Mouse (Mus musculus): ENCODE results near the gene Gzmm.
A peak's percentile ranks its signal among the peaks of the same experiment; 100 is the strongest.

The Gzmm gene

DNA sequence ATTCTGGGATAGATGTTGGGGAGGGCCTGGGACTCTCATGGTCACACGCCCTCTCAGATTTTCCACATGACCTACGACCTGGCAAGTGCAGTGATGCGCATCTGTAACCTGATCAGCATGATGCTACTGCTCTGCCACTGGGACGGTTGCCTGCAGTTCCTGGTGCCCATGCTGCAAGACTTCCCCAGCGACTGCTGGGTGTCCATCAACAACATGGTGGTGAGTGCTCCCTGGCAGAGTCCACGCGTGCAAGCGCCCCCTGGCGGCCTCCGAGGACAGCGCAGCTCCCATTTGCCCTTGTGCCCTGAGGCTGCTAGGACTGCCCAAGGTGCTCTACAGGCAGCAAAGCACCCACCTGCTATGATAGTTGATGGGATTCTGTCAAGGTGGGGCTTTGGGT is 37.3 kb downstream of the Gzmm start:
- DNase-seq (ENCODE audit: low read depth, low spot score) = peak; percentile 28

DNA sequence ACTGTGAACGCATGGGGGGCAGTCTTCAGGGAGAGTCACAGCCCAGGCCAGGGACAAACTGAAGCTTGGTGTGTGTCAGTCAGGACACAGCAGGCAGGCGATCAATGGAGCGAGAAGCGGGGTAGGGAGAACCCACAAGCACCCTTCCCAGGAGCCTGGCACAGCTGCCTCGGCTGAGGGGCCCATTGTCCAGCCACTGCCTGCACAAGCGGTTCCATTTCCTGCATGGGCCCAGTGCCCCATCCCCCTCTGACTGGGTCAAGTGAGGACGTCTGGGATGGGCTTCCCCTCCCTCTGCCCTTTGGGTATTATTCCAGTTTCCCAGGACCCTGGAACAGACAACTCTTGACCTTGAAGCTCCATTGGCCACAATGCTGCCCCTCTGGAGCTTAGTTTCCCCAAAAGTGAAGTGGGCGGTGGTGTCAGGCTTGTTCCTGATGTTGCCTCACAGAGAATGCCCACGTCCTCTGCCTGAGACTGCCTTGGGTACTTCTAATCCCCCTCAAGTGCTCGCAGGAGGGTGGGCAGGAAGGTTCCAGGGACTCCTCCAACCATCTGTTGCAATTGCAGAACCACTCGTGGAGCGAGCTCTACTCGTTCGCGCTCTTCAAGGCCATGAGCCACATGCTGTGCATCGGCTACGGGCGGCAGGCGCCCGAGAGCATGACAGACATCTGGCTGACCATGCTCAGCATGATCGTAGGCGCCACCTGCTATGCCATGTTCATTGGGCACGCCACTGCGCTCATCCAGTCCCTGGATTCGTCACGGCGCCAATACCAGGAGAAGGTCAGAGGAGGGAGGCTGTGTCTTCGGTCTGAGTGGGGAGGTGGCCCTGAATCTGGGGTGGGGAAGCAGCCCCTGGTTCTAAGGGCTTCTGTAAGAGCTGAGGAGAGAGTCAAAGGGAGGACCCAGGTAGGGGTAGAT is 39.8 kb downstream of the Gzmm start:
- no peak for DNase-seq (ENCODE audit: low read depth, low spot score)

GRCm38 (mm10) chr10:79729357-79729965 is 40.6 kb downstream of the Gzmm start:
- DNase-seq (ENCODE audit: low read depth, low spot score) = no peak

GRCm38 (mm10) chr10:79732500-79732899 is 43.7 kb downstream of the Gzmm start:
- no peak for DNase-seq (ENCODE audit: low read depth, low spot score)

DNA sequence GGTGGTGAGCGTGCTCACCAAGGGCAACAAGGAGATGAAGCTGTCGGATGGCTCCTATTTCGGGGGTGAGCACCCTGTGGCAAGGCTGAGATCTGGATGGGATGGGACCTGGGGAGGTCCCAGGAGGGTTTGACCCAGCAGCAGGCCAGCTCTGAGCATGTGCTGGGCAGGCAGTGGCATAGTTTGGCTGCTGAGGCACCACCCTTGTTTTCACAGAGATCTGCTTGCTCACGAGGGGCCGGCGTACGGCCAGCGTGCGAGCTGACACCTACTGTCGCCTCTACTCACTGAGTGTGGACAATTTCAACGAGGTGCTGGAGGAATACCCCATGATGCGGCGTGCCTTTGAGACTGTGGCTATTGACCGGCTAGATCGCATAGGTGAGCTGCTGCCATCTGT is 45.0 kb downstream of the Gzmm start:
- DNase-seq (ENCODE audit: low read depth, low spot score) = no peak

DNA sequence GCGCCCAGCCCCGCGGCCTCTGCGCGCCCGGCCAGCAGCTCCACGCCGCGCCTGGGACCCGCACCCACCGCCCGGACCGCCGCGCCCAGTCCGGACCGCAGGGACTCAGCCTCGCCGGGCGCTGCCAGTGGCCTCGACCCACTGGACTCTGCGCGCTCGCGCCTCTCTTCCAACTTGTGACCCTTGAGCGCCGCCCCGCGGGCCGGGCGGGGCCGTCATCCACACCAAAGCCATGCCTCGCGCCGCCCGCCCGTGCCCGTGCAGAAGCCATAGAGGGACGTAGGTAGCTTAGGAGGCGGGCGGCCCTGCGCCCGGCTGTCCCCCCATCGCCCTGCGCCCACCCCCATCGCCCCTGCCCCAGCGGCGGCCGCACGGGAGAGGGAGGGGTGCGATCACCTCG is 46.5 kb downstream of the Gzmm start:
- no peak for DNase-seq (ENCODE audit: low read depth, low spot score)

GRCm38 (mm10) chr10:79736706-79737105 is 47.9 kb downstream of the Gzmm start:
- DNase-seq (ENCODE audit: low read depth, low spot score) = no peak

GRCm38 (mm10) chr10:79738259-79738658 is 49.4 kb downstream of the Gzmm start:
- no peak for DNase-seq (ENCODE audit: low read depth, low spot score)

- DNase-seq (ENCODE audit: low read depth, low spot score) = no peak
Observed at GRCm38 (mm10) chr10:79739234-79739633, 50.4 kb downstream of the Gzmm start.

GRCm38 (mm10) chr10:79740863-79741262 is 52.0 kb downstream of the Gzmm start:
- DNase-seq (ENCODE audit: low read depth, low spot score) = no peak

- no peak for DNase-seq (ENCODE audit: low read depth, low spot score)
Observed at GRCm38 (mm10) chr10:79743161-79743560, 54.3 kb downstream of the Gzmm start.

DNA sequence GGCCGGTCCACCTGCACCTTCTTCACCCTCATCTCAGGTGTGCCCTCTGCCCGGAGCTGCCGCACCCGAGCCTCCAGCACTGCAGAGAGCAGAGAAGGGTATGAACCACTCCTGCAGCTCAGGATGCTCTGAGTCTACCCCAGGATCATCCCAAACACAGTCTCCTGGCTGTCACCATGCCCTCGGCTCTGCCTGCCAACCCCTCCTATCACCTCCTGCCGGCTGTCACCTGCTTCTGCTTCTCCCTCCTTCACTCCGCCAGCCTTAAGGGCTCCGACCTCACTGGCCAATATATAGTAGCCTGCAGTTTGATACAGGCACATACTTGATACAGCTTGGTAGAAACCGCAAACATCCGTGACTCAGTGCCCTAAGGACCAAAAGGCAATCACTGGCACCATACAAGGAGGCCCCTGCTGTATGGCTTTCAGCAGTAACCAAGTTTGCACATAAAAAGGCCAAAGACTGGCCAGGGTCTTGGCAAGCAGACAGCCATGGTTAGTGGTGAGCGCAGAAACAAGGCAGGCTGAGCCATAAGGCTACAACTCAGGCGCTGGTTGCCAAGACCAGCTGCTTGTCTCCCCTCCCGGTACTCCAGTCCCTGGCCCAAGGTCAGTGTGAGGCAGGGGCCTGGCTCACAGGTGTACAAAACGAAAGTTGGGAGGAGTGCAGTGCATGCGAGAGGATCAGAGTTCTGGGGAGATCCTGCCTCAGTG is 55.0 kb downstream of the Gzmm start:
- no peak for DNase-seq (ENCODE audit: low read depth, low spot score)
